11 mouse cellular contexts compared by ENCODE assay signal in the genomic region with DNA sequence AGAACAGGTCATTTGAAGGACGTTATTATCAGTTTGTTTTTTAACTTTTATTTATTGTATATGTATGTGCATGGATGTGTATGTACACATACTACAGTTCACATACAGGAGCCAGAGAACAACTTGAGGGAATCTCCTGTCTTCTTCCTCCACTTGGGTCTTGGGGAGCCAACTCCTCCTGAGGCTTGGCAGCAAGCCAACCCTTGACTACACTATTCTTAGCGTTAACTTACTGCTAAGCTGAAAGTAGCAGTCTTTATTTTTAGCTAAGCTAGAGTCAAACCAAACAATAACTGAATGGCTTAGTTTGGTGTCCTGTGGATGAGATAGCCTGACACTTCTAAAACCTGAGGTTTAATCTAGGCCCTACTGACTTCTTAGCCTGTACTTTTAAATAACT.
DNase-seq lines count a peak whose midpoint lies in the region; ATAC-seq and TF ChIP-seq lines count a peak whose summit lies in the region.
"Had no signal": no experiment of that assay in that cellular context is flagged by ENCODE, and none has a peak within 500 bp of the region (broad histone marks: within the 10 kb centered on the region; RNA-seq: fewer than 3 reads in every experiment).

No protein-coding gene starts in this region.

- no peaks in the 10 kb centered on the region for H3K79me2 ChIP-seq in heart, adult 2 months (replicated peaks; ENCODE audit: control insufficient read depth, insufficient read depth, low read length)

- H3K9ac ChIP-seq in heart, adult 2 months (ENCODE audit: low read depth, low read length) = no peak overlapping the region
- H3K9ac ChIP-seq in hindbrain, embryonic 13.5 days = no peak overlapping the region
- H3K9ac ChIP-seq in hindbrain, embryonic 11.5 days (ENCODE audit: low read depth, low read length) = no peak overlapping the region

- H3K27me3 ChIP-seq in heart, adult 2 months (ENCODE audit: control insufficient read depth, insufficient read depth, low read length) = no peaks in the 10 kb centered on the region
- H3K27me3 ChIP-seq in hindbrain, embryonic 13.5 days = no peaks in the 10 kb centered on the region
- no peaks in the 10 kb centered on the region for H3K27me3 ChIP-seq in hindbrain, embryonic 11.5 days (ENCODE audit: control insufficient read depth, insufficient read depth, low read length)

- ATAC-seq in hindbrain, embryonic 13.5 days (ENCODE audit: low FRiP score) = no peak
- no peak for ATAC-seq in hindbrain, embryonic 11.5 days (ENCODE audit: low FRiP score)

- DNase-seq in heart, adult 2 months = peak in 1 of 2 experiments; percentile 11
- DNase-seq in heart, postnatal 25 days (ENCODE audit: low spot score) = no peak
- peak; percentile 57 for DNase-seq in testis, postnatal 10 days (ENCODE audit: low spot score)
- DNase-seq in testis, postnatal 14 days (ENCODE audit: low spot score) = no peak
- peak; percentile 46 for DNase-seq in heart, postnatal 4 days
- peak; percentile 62 for DNase-seq in telencephalon, adult 2 months (ENCODE audit: low read depth, low spot score)
- DNase-seq in hindbrain, embryonic 11.5 days (ENCODE audit: low spot score) = no peak
- DNase-seq: layer of hippocampus, postnatal 36 days had no signal

- H3K9me3 ChIP-seq in hindbrain, embryonic 13.5 days = no peaks in the 10 kb centered on the region
- H3K9me3 ChIP-seq in hindbrain, embryonic 11.5 days (ENCODE audit: control insufficient read depth, low read length) = no peaks in the 10 kb centered on the region
- H3K9me3 ChIP-seq: G1E had no signal

- H3K4me1 ChIP-seq in heart, adult 2 months (ENCODE audit: control insufficient read depth, insufficient read depth, low read length) = peaks cover 6% of the 10 kb centered on the region; the same call in 1 of the 2 replicates
- no peaks in the 10 kb centered on the region for H3K4me1 ChIP-seq in hindbrain, embryonic 13.5 days (replicated peaks)
- no peaks in the 10 kb centered on the region for H3K4me1 ChIP-seq in hindbrain, embryonic 11.5 days (replicated peaks; ENCODE audit: control insufficient read depth, insufficient read depth, low read length)

- no peak for TF ChIP-seq CTCF in heart, adult 2 months (IDR thresholded peaks at IDR 0.05)

- H3K4me2 ChIP-seq in hindbrain, embryonic 13.5 days = no peak overlapping the region
- no peak overlapping the region for H3K4me2 ChIP-seq in hindbrain, embryonic 11.5 days (replicated peaks; ENCODE audit: low read depth, low read length)

- TF ChIP-seq POLR2A in heart, adult 2 months (IDR thresholded peaks at IDR 0.05; ENCODE audit: insufficient read depth, low read depth, low read length) = no peak

- peak overlapping the region; percentile 0; the same call in 1 of the 2 replicates for H3K27ac ChIP-seq in heart, adult 2 months
- H3K27ac ChIP-seq in hindbrain, embryonic 13.5 days = no peak overlapping the region
- no peak overlapping the region for H3K27ac ChIP-seq in hindbrain, embryonic 11.5 days (ENCODE audit: low read depth, low read length)
- H3K27ac ChIP-seq: macrophage had no signal

- TF ChIP-seq EP300 in heart, adult 2 months (IDR thresholded peaks at IDR 0.05; ENCODE audit: insufficient read depth, low read depth, low read length) = no peak

- peaks cover 3% of the 10 kb centered on the region for H3K36me3 ChIP-seq in heart, adult 2 months (ENCODE audit: control insufficient read depth, insufficient read depth, low read length)
- H3K36me3 ChIP-seq in hindbrain, embryonic 13.5 days = no peaks in the 10 kb centered on the region
- no peaks in the 10 kb centered on the region for H3K36me3 ChIP-seq in hindbrain, embryonic 11.5 days (ENCODE audit: control insufficient read depth, insufficient read depth, low read length)

- intact Hi-C loops in heart, adult 2 months (cut with DNase I) = no loop called here
- intact Hi-C loops in heart, postnatal 25 days (cut with DNase I) = no loop called here

- no peak overlapping the region for H3K4me3 ChIP-seq in heart, adult 2 months
- no peak overlapping the region for H3K4me3 ChIP-seq in hindbrain, embryonic 13.5 days
- no peak overlapping the region for H3K4me3 ChIP-seq in hindbrain, embryonic 11.5 days (ENCODE audit: low read depth, low read length)

- WGBS in heart, adult 2 months = 25% methylated on average over 2 of the region's 2 CpGs
- whole genome bisulfite sequencing in hindbrain, embryonic 13.5 days = 68% methylated on average over 2 of the region's 2 CpGs
- WGBS in hindbrain, embryonic 11.5 days = 75% methylated on average over 2 of the region's 2 CpGs

Comparison
In these comparisons a context has a peak if more than half of its experiments do, and no peak if none do; other contexts are left out.
1. DNase-seq: peak in testis, postnatal 10 days (single experiment), heart, postnatal 4 days (single experiment) and telencephalon, adult 2 months (single experiment); none in heart, postnatal 25 days (single experiment), testis, postnatal 14 days (single experiment) and hindbrain, embryonic 11.5 days (single experiment).